Mouse (Mus musculus): ENCODE measurements around the gene C2.
"Not testable (repeated sequence)": the region's sequence is repeated elsewhere in the genome, so short reads cannot be mapped to it uniquely, and the experiment has no call there.

C2 gene

GRCm38 (mm10) chr17:34836155-34836855 lies 61.8 kb downstream of the C2 start:
- DNase-seq (ENCODE audit: low spot score in 2 of 2) = no peak

DNA sequence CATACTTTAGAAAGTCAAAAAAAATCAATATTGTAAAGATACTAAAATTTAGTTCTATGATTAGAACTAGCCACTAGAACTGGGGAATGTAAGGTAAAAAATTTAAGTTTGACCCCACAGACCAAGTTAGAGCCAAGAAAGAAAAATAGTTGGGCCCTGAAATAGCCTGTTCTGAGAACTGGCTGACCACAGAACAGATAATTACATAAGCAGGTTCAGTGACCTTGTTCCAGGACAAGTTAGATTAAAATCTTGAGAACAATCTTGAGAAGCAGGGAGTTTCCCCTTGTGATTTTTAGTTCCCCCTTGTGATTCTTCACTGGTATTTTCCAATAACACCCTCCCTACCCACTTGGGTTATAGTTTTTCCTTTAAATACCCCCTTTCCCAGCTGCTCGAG lies 67.3 kb downstream of the C2 start:
- DNase-seq (ENCODE audit: low spot score in 2 of 2) = not testable (repeated sequence)

DNA sequence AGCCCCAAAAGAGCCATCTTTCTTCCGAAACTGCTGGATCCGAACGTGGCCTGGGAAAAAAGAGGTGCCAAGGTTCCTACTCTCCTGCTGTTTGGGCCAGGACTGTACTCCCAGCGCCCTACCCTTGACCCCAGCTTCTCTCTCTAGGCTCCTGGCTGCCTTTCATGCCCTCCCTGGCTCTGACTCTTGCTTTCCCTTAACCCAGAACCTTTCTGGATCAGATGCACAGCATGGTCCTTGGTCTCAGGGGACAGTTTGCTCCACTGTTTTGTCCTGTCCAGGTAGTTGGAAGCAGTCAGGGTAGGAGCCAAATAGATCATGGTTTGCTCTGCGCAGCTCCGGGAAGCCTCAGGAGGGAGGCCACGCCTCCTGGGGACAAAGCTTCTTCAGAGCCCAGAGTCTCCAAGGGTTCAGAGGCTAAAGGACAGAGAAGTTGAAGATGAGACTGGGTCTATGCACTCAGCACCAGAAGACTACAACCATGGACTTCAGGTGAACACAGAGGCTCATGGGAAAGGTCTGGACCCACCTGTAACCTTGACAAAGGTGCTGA lies 83.2 kb downstream of the C2 start:
- no peak for DNase-seq (ENCODE audit: low spot score in 2 of 2)

GRCm38 (mm10) chr17:34813747-34814146 lies 84.3 kb downstream of the C2 start:
- DNase-seq (ENCODE audit: low spot score in 2 of 2) = peak; percentile 28 to 82
